Comparison of ENCODE assay signal across 24 mouse cellular contexts in genomic region chr2:27801041-27801440, GRCm38 (mm10).
DNase-seq lines count a peak whose midpoint lies in the region; ATAC-seq lines count a peak whose summit lies in the region.
"Had no signal": no experiment of that assay in that cellular context is flagged by ENCODE, and none has a peak within 500 bp of the region (broad histone marks: within the 10 kb centered on the region; RNA-seq: fewer than 3 reads in every experiment).

No protein-coding gene starts in this region.

- no peaks in the 10 kb centered on the region for H3K27me3 ChIP-seq in midbrain, embryonic 11.5 days (ENCODE audit: control insufficient read depth, insufficient read depth, low read length)
- no peaks in the 10 kb centered on the region for H3K27me3 ChIP-seq in midbrain, embryonic 15.5 days (replicated peaks)
- H3K27me3 ChIP-seq: embryonic facial prominence, embryonic 13.5 days; embryonic facial prominence, embryonic 15.5 days; forebrain, embryonic 12.5 days; Patski had no signal

- no peaks in the 10 kb centered on the region for H3K36me3 ChIP-seq in midbrain, embryonic 11.5 days (ENCODE audit: control insufficient read depth, insufficient read depth, low read length)
- H3K36me3 ChIP-seq in midbrain, embryonic 15.5 days (replicated peaks): no peaks in the 10 kb centered on the region
- H3K36me3 ChIP-seq: embryonic facial prominence, embryonic 13.5 days; embryonic facial prominence, embryonic 15.5 days; forebrain, embryonic 10.5 days; forebrain, embryonic 12.5 days; G1E had no signal

- H3K27ac ChIP-seq in midbrain, embryonic 11.5 days (ENCODE audit: low read depth, low read length): no peak overlapping the region
- H3K27ac ChIP-seq in midbrain, embryonic 15.5 days: no peak overlapping the region
- H3K27ac ChIP-seq: embryonic facial prominence, embryonic 13.5 days; embryonic facial prominence, embryonic 15.5 days; forebrain, embryonic 10.5 days; forebrain, embryonic 12.5 days had no signal

- no peak overlapping the region for H3K4me2 ChIP-seq in midbrain, embryonic 11.5 days
- no peak overlapping the region for H3K4me2 ChIP-seq in midbrain, embryonic 15.5 days
- H3K4me2 ChIP-seq: embryonic facial prominence, embryonic 13.5 days; embryonic facial prominence, embryonic 15.5 days; forebrain, embryonic 12.5 days had no signal

- WGBS in midbrain, embryonic 11.5 days: 80% methylated on average over 2 of the region's 2 CpGs
- 56% methylated on average over 2 of the region's 2 CpGs for WGBS in midbrain, embryonic 15.5 days

- no peak overlapping the region for H3K4me3 ChIP-seq in midbrain, embryonic 11.5 days (ENCODE audit: low read depth, low read length)
- H3K4me3 ChIP-seq in midbrain, embryonic 15.5 days: no peak overlapping the region
- H3K4me3 ChIP-seq: embryonic facial prominence, embryonic 13.5 days; embryonic facial prominence, embryonic 15.5 days; erythroblast, embryonic 14.5 days; forebrain, embryonic 10.5 days; forebrain, embryonic 12.5 days had no signal

- H3K9me3 ChIP-seq in midbrain, embryonic 11.5 days (ENCODE audit: control insufficient read depth, low read length): no peaks in the 10 kb centered on the region
- H3K9me3 ChIP-seq in midbrain, embryonic 15.5 days: no peaks in the 10 kb centered on the region
- H3K9me3 ChIP-seq: embryonic facial prominence, embryonic 13.5 days; embryonic facial prominence, embryonic 15.5 days; forebrain, embryonic 10.5 days; forebrain, embryonic 12.5 days; G1E had no signal

- H3K4me1 ChIP-seq in midbrain, embryonic 11.5 days (ENCODE audit: control insufficient read depth, insufficient read depth, low read length): 0 out of 2 replicates have a peak, but pooled peaks cover 3% of the 10 kb centered on the region
- peaks cover 4% of the 10 kb centered on the region; the same call in 1 of the 2 replicates for H3K4me1 ChIP-seq in midbrain, embryonic 15.5 days

- DNase-seq in midbrain, embryonic 11.5 days (ENCODE audit: low spot score, missing footprints): peak; percentile 73
- DNase-seq in ES-CJ7 (ENCODE audit: low read depth, low spot score) (peak; percentile 44), ZHBTc4 (ENCODE audit: low read depth, low spot score) (peak; percentile 57)
- no peak for DNase-seq in spleen, postnatal 4 days (ENCODE audit: low spot score in 2 of 2)
- DNase-seq: adrenal gland, adult 2 months; adrenal gland, postnatal 10 days; adrenal gland, postnatal 25 days; cerebellum, adult 11 months; cerebellum, adult 18-20 months; cerebellum, adult 8-10 months; cerebellum, adult 9-11 months; cerebellum, postnatal 14 days; cerebellum, postnatal 36 days; embryo, embryonic 11 days had no signal

- no peak for ATAC-seq in midbrain, embryonic 11.5 days (ENCODE audit: low FRiP score)
- no peak for ATAC-seq in midbrain, embryonic 15.5 days (replicated peaks)
- ATAC-seq: forebrain, embryonic 14.5 days; forebrain, embryonic 16.5 days; Patski had no signal

- H3K9ac ChIP-seq in midbrain, embryonic 11.5 days (ENCODE audit: low read length): no peak overlapping the region
- no peak overlapping the region for H3K9ac ChIP-seq in midbrain, embryonic 15.5 days
- H3K9ac ChIP-seq: embryonic facial prominence, embryonic 13.5 days; embryonic facial prominence, embryonic 15.5 days; forebrain, embryonic 12.5 days had no signal

Comparison
In these comparisons a context has a peak if more than half of its experiments do, and no peak if none do; other contexts are left out.
1. DNase-seq: peak in midbrain, embryonic 11.5 days (single experiment), ES-CJ7 (single experiment) and ZHBTc4 (single experiment); none in spleen, postnatal 4 days (0 of 2).